Mouse (Mus musculus) leukemia stem cell, adult 10-12 weeks (primary cell): Measurements from ENCODE around the gene Atp7a. TPM values are rescaled to one million over a fixed set of nuclear protein-coding genes. Genes with fewer than 3 reads are reported as not detected.

Experiments
- polyA plus RNA-seq: library from polyadenylated mRNA; stranded (reverse); fragments of >175 nt; gene quantifications from 2 replicates; pipeline ENCODE4 v1.2.3, GENCODE M21; 2012; ENCODE audit warnings: low replicate concordance

The Atp7a gene
- 0.07 and 0.56 TPM in 2 replicates for polyA plus RNA-seq

DNA sequence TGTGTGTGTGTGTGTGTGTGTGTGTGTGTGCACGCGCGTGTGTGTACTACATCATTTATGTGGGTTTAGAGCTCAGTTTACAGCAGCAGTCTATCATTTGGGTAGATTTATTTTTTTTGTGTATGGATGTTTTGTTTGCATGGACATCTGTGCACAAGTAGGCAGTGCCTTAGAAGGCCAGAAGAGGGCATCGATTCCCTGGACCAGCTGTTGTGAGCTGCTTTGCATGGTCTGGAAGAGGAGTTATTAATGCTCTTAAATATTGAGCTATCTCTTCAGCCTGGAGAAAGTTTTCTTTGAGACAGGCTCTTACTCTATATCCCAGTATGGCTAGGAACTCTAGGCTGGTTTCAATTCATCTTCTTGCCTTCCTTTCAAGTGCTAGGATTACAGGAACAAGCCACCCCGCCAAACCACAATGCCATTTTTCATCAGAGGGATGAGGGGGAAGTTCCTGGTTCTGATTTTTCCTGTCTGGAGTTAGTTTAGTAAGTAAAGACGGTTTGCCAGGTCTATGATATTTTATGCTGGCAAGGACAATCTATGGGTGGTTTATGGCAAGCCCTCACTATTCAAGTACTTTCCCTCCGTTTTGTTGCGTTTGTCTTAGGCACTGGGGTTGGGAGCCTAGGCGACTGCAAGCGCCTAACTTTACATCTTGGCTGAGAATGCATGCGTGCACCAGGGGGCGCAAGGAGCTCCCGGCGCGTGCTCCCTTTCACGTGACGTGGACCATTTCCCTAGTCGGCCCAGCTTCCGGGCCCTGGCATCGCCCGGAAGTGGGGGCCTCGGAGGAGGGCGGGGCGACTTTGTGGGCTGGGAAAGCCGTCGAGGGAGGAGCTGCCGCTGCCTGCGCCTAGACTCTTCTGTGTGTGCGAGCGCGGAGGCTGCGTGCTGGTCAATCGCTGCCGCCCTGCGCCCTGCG lies at the start of gene Atp7a:
Gene Atp7a (plus strand): TSS at position 859 of the 925 bp plus-strand sequence.

DNA sequence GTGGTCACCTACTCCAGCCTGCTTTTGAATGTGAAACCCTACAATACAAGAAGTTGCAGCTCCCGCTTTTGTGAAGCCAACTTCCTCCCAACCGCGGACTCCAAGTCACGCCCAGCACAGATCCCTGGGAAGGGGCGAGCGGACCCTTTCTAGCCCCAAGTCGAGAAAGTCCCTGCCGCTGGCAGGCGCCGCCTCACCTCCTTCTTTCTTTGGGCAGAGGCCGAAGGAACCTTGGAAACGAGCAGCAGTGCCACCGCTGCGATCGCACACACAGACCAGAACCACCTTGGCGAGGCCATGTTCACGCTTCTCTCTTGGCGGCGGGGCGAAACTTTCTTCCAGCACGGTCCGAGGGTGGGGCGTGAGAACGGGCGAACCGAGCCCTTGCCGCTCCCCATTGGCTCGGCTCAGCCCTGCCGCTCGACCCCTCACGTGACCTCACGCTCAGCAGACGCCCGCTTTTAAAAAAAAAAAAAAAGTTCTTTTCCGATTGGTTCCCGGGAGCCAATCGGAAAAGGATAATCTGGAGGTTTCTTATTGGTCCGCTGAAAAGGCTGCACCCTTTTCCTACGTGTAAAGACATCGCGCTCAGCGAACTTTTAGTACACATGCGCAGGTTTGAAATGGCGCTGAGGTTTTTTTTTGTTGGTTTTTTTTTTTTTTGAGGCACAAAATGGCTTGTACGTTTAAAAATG lies 15.5 kb upstream of the Atp7a start, which contains the start of gene Magt1:
Gene Magt1 (minus strand): TSS at position 442 of the 695 bp plus-strand sequence.

GRCm38 (mm10) chrX:106015571-106016322 lies 11.3 kb upstream of the Atp7a start, which contains the start of gene Cox7b:
TSS of gene Cox7b (plus strand) at chrX:106015700.

DNA sequence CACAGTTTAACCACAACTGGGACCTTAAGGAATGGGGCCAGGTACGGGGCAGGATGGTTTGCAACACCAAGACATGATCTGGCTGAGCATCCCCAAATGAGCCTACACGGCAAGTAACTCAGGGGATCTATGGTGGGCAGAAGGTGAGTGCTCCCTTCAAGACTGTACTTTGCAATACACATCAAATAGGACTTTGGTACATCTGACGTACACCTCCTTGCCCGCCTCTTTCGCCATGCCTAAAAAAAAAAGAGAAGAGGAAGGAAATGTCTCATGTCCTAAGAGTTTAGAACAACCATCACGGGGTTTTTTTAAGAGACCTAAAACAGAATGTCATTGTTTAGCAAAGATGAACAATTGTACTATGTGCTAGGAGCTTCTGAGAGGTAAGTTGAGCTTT lies 115.9 kb downstream of the Atp7a start, which contains the start of gene Tlr13:
Gene Tlr13 (plus strand): TSS at position 269 of the 400 bp plus-strand sequence.

Other genes with a start within 250 kb of the Atp7a start
- 4.9 and 21.2 TPM in 2 replicates for gene Atrx, start 97.9 kb upstream of the Atp7a start, polyA plus RNA-seq
- gene Magt1, start 15.4 kb upstream of the Atp7a start, polyA plus RNA-seq = 3.3 and 3.6 TPM in 2 replicates
- gene Cox7b, start 11.6 kb upstream of the Atp7a start, polyA plus RNA-seq = 7.6 and 19.1 TPM in 2 replicates
- 0.40 TPM in 1 of 2 replicates, not detected in the other for gene Tlr13, start 115.9 kb downstream of the Atp7a start, polyA plus RNA-seq
- 2.3 and 7.7 TPM in 2 replicates for gene Pgk1, start 159.8 kb downstream of the Atp7a start, polyA plus RNA-seq
- gene Taf9b, start 193.9 kb downstream of the Atp7a start, polyA plus RNA-seq = 0.55 TPM in 1 of 2 replicates, not detected in the other
- gene Fnd3c2, start 228.1 kb downstream of the Atp7a start, polyA plus RNA-seq = not detected in 2 replicates